Mouse (Mus musculus) layer of hippocampus, adult 9-11 months (tissue): ENCODE measurements around the gene Tram2.

Source experiments
- DNase-seq: peaks from one replicate; pipeline ENCODE4 v3.0.0; 2022

The Tram2 gene

GRCm38 (mm10) chr1:20969642-20970041 lies 109.4 kb downstream of the Tram2 start:
- no peak for DNase-seq

- DNase-seq = no peak
These were observed 124.2 kb downstream of the Tram2 start for GRCm38 (mm10) chr1:20954876-20955275.

- no peak for DNase-seq
These were observed 127.2 kb downstream of the Tram2 start for GRCm38 (mm10) chr1:20951799-20952198.

- DNase-seq = peak; percentile 95
These were observed 127.7 kb downstream of the Tram2 start, which contains the start of gene Efhc1 for GRCm38 (mm10) chr1:20951300-20951763. TSS of gene Efhc1 (plus strand) at chr1:20951626.
